Mouse (Mus musculus): ENCODE results near the gene Dock9.

GRCm38 (mm10) chr14:121506336-121506735 is 291.3 kb downstream of the Dock9 start:
- no peak for TF ChIP-seq CTCF (IDR thresholded peaks at IDR 0.05; ENCODE audit: low read depth, low read length)
- no peak for TF ChIP-seq POLR2A (IDR thresholded peaks at IDR 0.05; ENCODE audit: borderline replicate concordance, low read depth, low read length)
